Mouse (Mus musculus) stomach, adult 2 months (tissue): ENCODE results near the gene Mcl1. TPM values are rescaled to one million over a fixed set of nuclear protein-coding genes. Genes with fewer than 3 reads are reported as not detected.

Experiments used
- polyA plus RNA-seq: library from polyadenylated mRNA; depleted of rRNA; stranded (reverse); fragments of >200 nt; gene quantifications from 2 replicates; pipeline ENCODE4 v1.2.3, GENCODE M21; 2012; rRNA removed

Mcl1 gene
- 43.6 and 126 TPM in 2 replicates for polyA plus RNA-seq

GRCm38 (mm10) chr3:95658236-95658867 is at the start of gene Mcl1:
Gene Mcl1, plus strand, starts transcription at chr3:95658788.

GRCm38 (mm10) chr3:95624628-95625503 is 33.7 kb upstream of the Mcl1 start, which contains the start of gene Ensa:
Gene Ensa, plus strand, starts transcription at chr3:95624993.

GRCm38 (mm10) chr3:95687524-95688421 is 29.2 kb downstream of the Mcl1 start, which contains the start of gene Adamtsl4:
Gene Adamtsl4, minus strand, starts transcription at chr3:95687917.

Other genes starting within 250 kb of the Mcl1 start
- 15.3 and 16.3 TPM in 2 replicates for gene Arnt, start 224.4 kb upstream of the Mcl1 start, polyA plus RNA-seq
- 1.2 and 2.1 TPM in 2 replicates for gene Ctsk, start 159.5 kb upstream of the Mcl1 start, polyA plus RNA-seq
- gene Ctss, start 132.0 kb upstream of the Mcl1 start, polyA plus RNA-seq: 1.7 and 2.6 TPM in 2 replicates
- not detected in 2 replicates for gene Hormad1, start 99.1 kb upstream of the Mcl1 start, polyA plus RNA-seq
- 0.96 and 1.3 TPM in 2 replicates for gene Golph3l, start 69.9 kb upstream of the Mcl1 start, polyA plus RNA-seq
- gene Ensa, start 33.8 kb upstream of the Mcl1 start, polyA plus RNA-seq: 2.5 and 3.0 TPM in 2 replicates
- 28.5 and 29.1 TPM in 2 replicates for gene Adamtsl4, start 29.1 kb downstream of the Mcl1 start, polyA plus RNA-seq
- 282 and 316 TPM in 2 replicates for gene Ecm1, start 80.8 kb downstream of the Mcl1 start, polyA plus RNA-seq
- gene Tars2, start 101.4 kb downstream of the Mcl1 start, polyA plus RNA-seq: 17.0 and 18.6 TPM in 2 replicates
- gene Rprd2, start 160.1 kb downstream of the Mcl1 start, polyA plus RNA-seq: 1.9 and 2.9 TPM in 2 replicates
- gene Prpf3, start 197.1 kb downstream of the Mcl1 start, polyA plus RNA-seq: 3.7 and 4.7 TPM in 2 replicates
- 9.8 and 11.2 TPM in 2 replicates for gene Mrps21, start 212.7 kb downstream of the Mcl1 start, polyA plus RNA-seq
- gene Ciart, start 223.5 kb downstream of the Mcl1 start, polyA plus RNA-seq: 0.98 and 1.3 TPM in 2 replicates
- gene BC028528, start 233.2 kb downstream of the Mcl1 start, polyA plus RNA-seq: 0.78 and 1.1 TPM in 2 replicates
- 135 and 156 TPM in 2 replicates for gene Aph1a, start 235.2 kb downstream of the Mcl1 start, polyA plus RNA-seq
- gene Car14, start 245.9 kb downstream of the Mcl1 start, polyA plus RNA-seq: 2.1 and 2.2 TPM in 2 replicates